Mouse (Mus musculus) megakaryocyte, embryonic 14.5 days (primary cell): ENCODE data around the gene Lrrc29. TPM values are rescaled to one million over a fixed set of nuclear protein-coding genes. Genes with fewer than 3 reads are reported as not detected.

ENCODE experiments used
- H3K27me3 ChIP-seq: replicated peaks from 2 replicates; pipeline ENCODE3; 2012; ENCODE audit warnings: inconsistent platforms
- H3K36me3 ChIP-seq: replicated peaks from 2 replicates; pipeline ENCODE3; 2012; ENCODE audit warnings: low read length, inconsistent platforms, mixed read lengths
- H3K4me1 ChIP-seq: 2 replicates; pipeline ENCODE4 v1.6.1; 2012; ENCODE audit warnings: inconsistent platforms
- H3K4me3 ChIP-seq: replicated peaks from 2 replicates; pipeline ENCODE3; 2012; ENCODE audit warnings: moderate library complexity, mild to moderate bottlenecking, inconsistent platforms
- H3K9me3 ChIP-seq: 2 replicates; pipeline ENCODE4 v1.6.1; 2012; ENCODE audit warnings: inconsistent platforms
- FLI1 ChIP-seq: IDR thresholded peaks from 2 replicates; pipeline ENCODE4 v1.6.1; 2012; ENCODE audit warnings: low read length, inconsistent platforms, mixed read lengths
- GATA1 ChIP-seq: IDR thresholded peaks from 3 replicates; pipeline ENCODE4 v1.6.1; 2012; ENCODE audit warnings: mixed read lengths, low read length, inconsistent platforms, borderline replicate concordance
- polyA plus RNA-seq: library from polyadenylated mRNA; stranded (reverse); fragments of >175 nt; gene quantifications from 2 replicates; pipeline ENCODE4 v1.2.3, GENCODE M21; 2012; ENCODE audit warnings: low replicate concordance; ENCODE audit not compliant: insufficient read depth

The Lrrc29 gene
- polyA plus RNA-seq, 1 experiment: 13.0 TPM

DNA sequence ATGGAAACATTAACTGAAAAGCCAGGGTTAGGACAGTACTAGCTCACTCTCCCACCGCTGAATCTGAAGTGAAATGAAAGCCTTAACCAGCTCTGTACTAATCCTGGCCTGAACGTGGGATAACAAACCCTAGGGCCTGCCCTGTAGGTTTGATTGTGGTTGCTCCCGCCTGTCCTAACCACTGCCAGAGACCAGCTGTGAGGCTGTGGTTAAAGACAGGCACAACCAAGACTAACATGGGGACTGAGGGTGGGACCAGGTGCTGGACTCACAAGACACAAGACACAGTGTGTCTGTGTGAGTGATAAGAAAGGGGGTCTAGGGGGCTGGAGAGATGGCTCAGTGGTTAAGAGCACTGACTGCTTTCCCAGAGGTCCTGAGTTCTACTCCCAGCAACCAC, 45.5 kb downstream of the Lrrc29 start:
- Histone ChIP-seq H3K36me3 (peaks cover 16% of the 10 kb centered on the region), H3K9me3 (peaks cover 3% of the 10 kb centered on the region; the same call in 1 of the 2 replicates), H3K4me1 (peaks cover 58% of the 10 kb centered on the region), H3K27me3 (peaks cover 62% of the 10 kb centered on the region), H3K4me3 (no peak overlapping the region)
- TF ChIP-seq FLI1 (no peak), GATA1 (no peak)

DNA sequence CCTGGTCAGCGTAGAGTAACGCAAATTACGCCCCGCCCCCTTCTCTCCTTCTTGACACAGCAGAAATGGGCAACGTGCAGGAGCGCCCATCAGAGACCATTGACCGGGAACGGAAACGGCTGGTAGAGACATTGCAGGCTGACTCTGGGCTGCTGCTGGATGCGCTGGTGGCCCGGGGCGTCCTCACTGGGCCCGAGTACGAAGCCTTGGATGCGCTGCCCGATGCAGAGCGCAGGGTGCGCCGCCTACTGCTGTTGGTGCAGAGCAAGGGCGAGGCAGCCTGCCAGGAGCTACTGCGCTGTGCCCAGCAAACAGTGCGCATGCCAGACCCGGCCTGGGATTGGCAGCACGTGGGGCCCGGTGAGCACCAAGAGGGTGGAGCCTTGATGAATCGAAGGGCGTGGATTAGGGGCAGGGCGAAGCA, 47.2 kb downstream of the Lrrc29 start:
- H3K27me3 ChIP-seq: peaks cover 73% of the 10 kb centered on the region

DNA sequence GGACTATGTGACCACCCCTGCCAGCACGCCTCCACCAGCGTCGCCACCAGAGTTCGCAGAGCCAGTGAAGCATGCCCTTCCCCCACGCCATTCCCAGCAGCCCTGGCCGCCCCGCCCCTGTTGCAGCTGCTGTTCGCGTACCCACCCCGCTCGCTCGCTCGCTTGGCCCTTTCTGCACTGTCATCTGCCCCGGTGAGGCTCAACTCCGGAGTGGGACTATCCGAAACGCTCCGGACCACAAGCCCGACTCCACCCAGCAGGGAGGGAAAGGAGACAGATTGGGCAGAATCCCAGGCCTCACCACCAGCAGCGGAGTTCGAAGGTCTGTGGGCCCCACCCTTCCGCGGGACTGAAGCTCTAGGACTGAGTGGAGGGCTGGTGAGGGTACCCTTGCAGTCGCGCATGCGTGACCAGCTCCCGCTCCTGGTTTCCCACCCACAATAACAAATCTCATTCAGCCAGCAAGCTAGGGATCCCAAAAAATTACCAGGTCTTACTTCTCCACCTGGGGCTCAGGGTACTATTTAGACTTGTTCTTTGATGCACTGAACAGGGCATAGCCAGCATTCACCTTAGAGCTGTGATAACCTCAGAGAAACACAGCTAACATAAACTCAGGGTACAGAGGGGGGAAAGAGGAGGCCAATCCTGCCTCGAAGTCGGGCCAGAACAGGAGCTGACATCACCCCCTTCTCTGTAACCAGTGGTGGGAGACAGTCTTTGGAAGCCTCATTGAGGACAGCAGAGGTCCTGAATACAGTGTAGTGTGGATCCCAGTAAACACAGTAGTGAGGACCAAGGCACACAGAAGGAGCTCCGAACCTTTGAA, 49.6 kb downstream of the Lrrc29 start:
- Histone ChIP-seq H3K27me3 (peaks cover 87% of the 10 kb centered on the region), H3K9me3 (peaks cover 3% of the 10 kb centered on the region; the same call in 1 of the 2 replicates), H3K36me3 (peaks cover 3% of the 10 kb centered on the region), H3K4me1 (peaks cover 47% of the 10 kb centered on the region), H3K4me3 (peak overlapping the region; percentile 90)
- TF ChIP-seq FLI1 (no peak), GATA1 (no peak)

More for the DNA sequence above, 47.2 kb downstream of the Lrrc29 start:
- Histone ChIP-seq H3K36me3 (peaks cover 10% of the 10 kb centered on the region), H3K4me1 (peaks cover 59% of the 10 kb centered on the region), H3K4me3 (peak overlapping the region; percentile 89), H3K9me3 (peaks cover 3% of the 10 kb centered on the region; the same call in 1 of the 2 replicates)
- TF ChIP-seq GATA1 (no peak), FLI1 (no peak)

DNA sequence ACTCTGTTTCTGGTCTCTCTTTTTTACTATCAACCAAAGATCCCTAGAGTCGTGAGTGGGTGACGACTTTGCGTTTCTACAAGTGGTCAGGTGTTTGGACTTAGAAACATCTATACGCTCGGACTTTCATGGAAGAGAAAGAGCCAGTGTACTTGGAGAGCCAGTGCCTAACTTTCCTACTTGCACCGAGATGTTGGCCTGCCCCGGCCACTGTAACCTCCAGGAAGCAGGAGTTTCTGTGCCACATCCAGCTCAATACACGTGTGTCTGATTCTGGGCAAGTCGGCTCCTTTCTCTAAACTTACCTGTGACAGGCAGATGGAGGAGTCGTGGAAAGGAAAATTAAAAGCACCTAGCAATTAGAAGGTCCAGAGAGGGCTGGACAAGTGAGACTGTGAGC, 50.2 kb downstream of the Lrrc29 start, which contains the start of gene Nol3:
Gene Nol3 (plus strand): TSS at position 301 of the 400 bp plus-strand sequence.
- no peak for TF ChIP-seq GATA1
- H3K4me3 ChIP-seq: peak within 1 kb of the TSS; percentile 90
- H3K9me3 ChIP-seq: no peaks in the 10 kb centered on the region
- peaks cover 91% of the 10 kb centered on the region for H3K27me3 ChIP-seq
- H3K4me1 ChIP-seq: peaks cover 49% of the 10 kb centered on the region
- H3K36me3 ChIP-seq: no peaks in the 10 kb centered on the region

DNA sequence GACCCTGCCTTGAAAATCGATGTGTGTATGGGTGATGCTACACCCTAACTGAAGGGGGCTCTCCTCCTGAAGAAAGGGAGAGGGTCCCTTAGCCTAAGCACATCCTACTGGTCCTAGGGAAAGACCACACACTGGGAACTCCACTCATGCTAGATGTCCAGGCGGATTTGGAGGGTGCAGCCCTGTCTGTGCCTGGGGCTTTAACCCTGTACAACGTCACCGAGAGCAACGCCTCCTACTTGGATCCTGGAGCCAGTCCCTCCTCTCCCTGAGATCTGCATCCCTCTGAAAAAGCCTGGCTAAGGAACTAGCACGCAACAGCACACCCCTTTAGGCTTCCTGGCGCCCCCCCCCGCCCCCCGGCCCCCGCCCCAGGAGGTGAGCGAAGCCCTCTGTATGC, 50.7 kb downstream of the Lrrc29 start:
- no peaks in the 10 kb centered on the region for H3K36me3 ChIP-seq
- peak overlapping the region; percentile 90 for H3K4me3 ChIP-seq
- no peak for TF ChIP-seq GATA1
- TF ChIP-seq FLI1: no peak
- peaks cover 92% of the 10 kb centered on the region for H3K27me3 ChIP-seq
- peaks cover 51% of the 10 kb centered on the region for H3K4me1 ChIP-seq
- no peaks in the 10 kb centered on the region for H3K9me3 ChIP-seq

DNA sequence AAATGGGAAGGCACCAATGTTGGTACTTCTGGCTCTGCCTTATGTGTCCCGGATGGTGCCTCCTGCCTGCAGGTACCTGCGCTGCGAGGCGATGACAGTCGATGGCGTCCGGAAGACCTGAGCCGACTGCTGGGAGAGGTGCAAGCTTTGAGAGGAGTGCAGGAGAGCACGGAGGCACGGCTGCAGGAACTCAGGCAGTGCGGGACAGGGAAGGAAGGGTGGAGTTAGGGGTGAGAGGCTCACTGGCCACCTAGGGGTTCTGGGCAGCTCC, 55.2 kb downstream of the Lrrc29 start:
- H3K9me3 ChIP-seq: peaks cover 14% of the 10 kb centered on the region

DNA sequence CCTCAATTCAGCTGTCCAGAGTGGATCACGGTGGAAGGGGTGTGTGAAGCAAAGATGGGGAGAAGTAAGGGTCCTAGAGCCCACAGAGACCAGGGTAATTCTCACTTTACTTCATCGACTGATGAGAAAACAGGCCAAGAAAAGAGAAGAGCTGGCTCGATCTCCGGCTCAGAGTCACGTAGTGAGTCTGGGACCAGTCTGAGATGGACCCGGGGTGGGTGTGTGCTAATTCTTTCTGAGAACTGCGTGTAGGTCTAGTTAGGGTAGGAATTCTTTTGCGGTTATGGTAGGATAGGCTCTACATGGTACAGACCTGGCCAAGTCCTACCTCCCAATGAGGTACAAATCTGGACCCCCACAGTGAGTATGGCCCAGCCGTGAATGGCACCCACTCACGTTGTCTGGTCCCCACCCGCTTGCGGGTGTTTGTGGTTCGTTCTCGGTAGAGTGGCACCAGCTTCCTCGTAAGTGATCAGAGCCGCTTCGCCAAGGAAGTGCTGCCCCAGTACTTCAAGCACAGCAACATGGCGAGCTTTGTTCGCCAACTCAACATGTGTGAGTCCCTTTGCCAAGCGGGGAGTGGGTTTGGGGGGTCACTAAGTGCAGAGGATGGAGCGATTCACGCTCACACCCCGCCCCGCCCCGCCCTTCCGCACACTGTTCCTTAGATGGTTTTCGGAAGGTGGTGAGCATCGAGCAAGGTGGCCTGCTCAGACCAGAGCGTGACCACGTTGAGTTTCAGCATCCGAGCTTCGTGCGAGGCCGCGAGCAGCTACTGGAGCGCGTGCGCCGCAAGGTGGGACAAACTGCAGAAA, 55.8 kb downstream of the Lrrc29 start:
- TF ChIP-seq GATA1: no peak

More for the DNA sequence above, 55.2 kb downstream of the Lrrc29 start:
- H3K4me1 ChIP-seq: peaks cover 46% of the 10 kb centered on the region
- H3K36me3 ChIP-seq: peaks cover 32% of the 10 kb centered on the region
- H3K27me3 ChIP-seq: peaks cover 73% of the 10 kb centered on the region
- peak overlapping the region; percentile 64 for H3K4me3 ChIP-seq
- TF ChIP-seq GATA1 (no peak), FLI1 (no peak)

DNA sequence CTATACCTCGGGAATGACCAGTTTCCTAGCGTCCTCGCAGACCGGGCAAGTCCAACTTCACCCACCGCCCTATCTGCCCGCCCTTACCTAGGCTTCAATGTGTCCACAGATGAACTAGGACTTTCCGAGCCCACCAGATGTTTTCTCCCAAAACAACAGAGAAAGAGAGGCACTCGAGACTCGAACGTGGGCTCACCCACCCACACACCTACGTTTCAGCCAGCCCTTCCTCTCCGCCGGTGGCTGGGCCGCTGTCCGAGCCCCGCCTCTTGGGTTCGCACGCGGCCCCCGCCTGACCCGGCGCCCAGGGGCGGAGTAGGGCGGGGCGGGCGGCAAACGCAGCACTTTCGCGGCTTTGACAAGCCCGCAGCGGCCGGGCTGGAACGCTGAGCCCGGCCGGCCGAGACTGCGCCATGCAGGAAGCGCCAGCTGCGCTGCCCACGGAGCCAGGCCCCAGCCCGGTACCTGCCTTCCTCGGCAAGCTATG, 56.6 kb downstream of the Lrrc29 start, which contains the start of gene Hsf4:
Gene Hsf4 (plus strand): TSS at position 341 of the 487 bp plus-strand sequence.
- peak within 1 kb of the TSS; percentile 89 for H3K4me3 ChIP-seq
- H3K9me3 ChIP-seq: peaks cover 14% of the 10 kb centered on the region
- TF ChIP-seq FLI1: no peak
- no peak for TF ChIP-seq GATA1
- H3K4me1 ChIP-seq: peaks cover 49% of the 10 kb centered on the region
- peaks cover 32% of the 10 kb centered on the region for H3K36me3 ChIP-seq
- H3K27me3 ChIP-seq: peaks cover 60% of the 10 kb centered on the region

More for the DNA sequence above, 55.8 kb downstream of the Lrrc29 start:
- H3K27me3 ChIP-seq: peaks cover 68% of the 10 kb centered on the region
- peaks cover 32% of the 10 kb centered on the region for H3K36me3 ChIP-seq
- H3K4me3 ChIP-seq: peak overlapping the region; percentile 89
- H3K4me1 ChIP-seq: peaks cover 44% of the 10 kb centered on the region
- H3K9me3 ChIP-seq: peaks cover 14% of the 10 kb centered on the region

DNA sequence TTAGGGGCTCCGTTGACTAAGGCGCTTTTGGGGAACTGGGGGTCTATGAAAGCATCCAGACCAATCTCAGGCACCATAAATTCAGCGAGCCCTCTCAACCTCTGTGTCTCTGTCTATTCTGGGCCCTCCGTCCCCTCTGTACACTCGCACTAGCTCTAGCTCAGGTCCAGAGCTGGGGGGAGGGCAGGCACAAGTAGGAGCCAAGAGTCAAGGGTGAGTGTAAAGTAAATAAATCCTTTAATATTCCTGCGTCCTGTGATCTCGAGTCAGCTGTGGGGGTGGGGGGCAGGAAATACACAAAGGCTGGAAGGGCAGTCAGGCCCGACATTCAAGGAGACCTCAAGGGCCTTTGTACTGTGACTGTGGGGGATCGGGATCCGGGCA, 57.0 kb downstream of the Lrrc29 start:
- H3K9me3 ChIP-seq: peaks cover 14% of the 10 kb centered on the region
- peak overlapping the region; percentile 89 for H3K4me3 ChIP-seq
- H3K4me1 ChIP-seq: peaks cover 50% of the 10 kb centered on the region
- peaks cover 55% of the 10 kb centered on the region for H3K27me3 ChIP-seq
- peaks cover 32% of the 10 kb centered on the region for H3K36me3 ChIP-seq
- no peak for TF ChIP-seq GATA1
- no peak for TF ChIP-seq FLI1
